13 mouse cellular contexts compared by ENCODE assay signal in the genomic region with DNA sequence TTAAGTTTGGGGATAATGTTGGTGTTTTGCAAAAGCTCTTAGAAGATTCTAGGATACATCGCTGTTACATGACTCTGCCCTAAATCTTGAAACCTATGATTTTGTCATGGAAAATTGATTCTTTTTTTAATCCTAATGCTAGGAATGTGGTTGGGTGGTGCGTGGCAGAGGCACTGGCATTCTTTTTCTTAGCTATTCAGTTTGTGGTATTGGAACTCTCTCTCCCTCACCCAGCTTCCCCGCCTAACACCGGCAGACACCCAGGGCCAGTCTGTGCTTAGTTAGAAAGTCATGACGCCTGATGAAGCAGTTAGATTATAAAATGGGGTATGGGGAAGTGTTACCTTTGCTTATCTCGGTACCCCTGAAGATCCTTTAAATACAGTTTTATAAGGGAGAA.
"Had no signal": no experiment of that assay in that cellular context is flagged by ENCODE, and none has a peak within 500 bp of the region (broad histone marks: within the 10 kb centered on the region; RNA-seq: fewer than 3 reads in every experiment).

No protein-coding gene starts in this region.

- H3K36me3 ChIP-seq: liver, embryonic 13.5 days had no signal

- ATAC-seq: liver, postnatal 0 days; midbrain, embryonic 13.5 days had no signal

- H3K9ac ChIP-seq: limb, embryonic 12.5 days; liver, embryonic 13.5 days; liver, postnatal 0 days; midbrain, embryonic 13.5 days; neural tube, embryonic 15.5 days had no signal

- DNase-seq: kidney, postnatal 36 days; layer of hippocampus, adult 9-11 months; layer of hippocampus, postnatal 36 days; liver; liver, embryonic 13.5 days; liver, postnatal 0 days; lung, postnatal 36 days had no signal

- H3K4me1 ChIP-seq: limb, embryonic 12.5 days; liver, embryonic 13.5 days; midbrain, embryonic 13.5 days; neural tube, embryonic 15.5 days had no signal

- H3K9me3 ChIP-seq: limb, embryonic 12.5 days; liver, embryonic 13.5 days; midbrain, embryonic 13.5 days; neural tube, embryonic 15.5 days had no signal

- H3K27ac ChIP-seq: kidney, postnatal 0 days; limb, embryonic 12.5 days; liver, embryonic 13.5 days; midbrain, embryonic 13.5 days; neural tube, embryonic 15.5 days; stomach, postnatal 0 days had no signal

- H3K4me3 ChIP-seq: limb, embryonic 12.5 days; liver, embryonic 13.5 days; midbrain, embryonic 13.5 days; myocyte; neural tube, embryonic 15.5 days had no signal

- H3K27me3 ChIP-seq: limb, embryonic 12.5 days; liver, embryonic 13.5 days; midbrain, embryonic 13.5 days; neural tube, embryonic 15.5 days had no signal

- H3K4me2 ChIP-seq: limb, embryonic 12.5 days; liver, embryonic 13.5 days; midbrain, embryonic 13.5 days; neural tube, embryonic 15.5 days had no signal
